Mouse (Mus musculus): ENCODE results near the gene Als2cr12. TPM values are rescaled to one million over a fixed set of nuclear protein-coding genes. Genes with fewer than 3 reads are reported as not detected.
"Not testable (repeated sequence)": the region's sequence is repeated elsewhere in the genome, so short reads cannot be mapped to it uniquely, and the experiment has no call there.

The Als2cr12 gene
- polyA plus RNA-seq, 2 experiments, result 0.12 TPM; not detected in 1

DNA sequence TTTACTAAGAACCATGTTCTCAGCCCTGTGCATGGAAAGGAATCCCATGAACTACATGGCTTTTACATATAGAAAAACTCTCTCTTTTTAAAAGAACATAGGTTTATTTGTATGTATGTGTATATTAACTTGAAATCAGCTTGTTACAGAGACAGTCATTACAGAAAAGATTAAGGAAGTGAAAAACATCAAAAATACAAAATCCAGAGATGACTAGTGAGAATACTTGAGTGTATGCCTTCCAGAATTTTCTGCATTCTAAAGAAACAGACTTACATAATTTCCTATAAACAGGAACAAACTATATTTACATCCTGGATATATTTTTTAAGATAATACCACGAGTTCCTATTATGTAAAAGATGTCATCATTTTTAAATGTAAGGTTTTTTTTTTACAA is 2.1 kb downstream of the Als2cr12 start:
- Histone ChIP-seq H3K27me3 (ENCODE audit: control insufficient read depth, insufficient read depth, low read length) (no peaks in the 10 kb centered on the region), H3K27ac (replicated peaks; ENCODE audit: low read depth, low read length) (no peak overlapping the region), H3K9me3 (ENCODE audit: control insufficient read depth, low read length) (no peaks in the 10 kb centered on the region), H3K4me1 (ENCODE audit: control insufficient read depth, insufficient read depth, low read length) (no peaks in the 10 kb centered on the region), H3K4me2 (replicated peaks; ENCODE audit: low read depth, low read length, severe bottlenecking) (no peak overlapping the region), H3K4me3 (replicated peaks; ENCODE audit: low read length) (no peak overlapping the region), H3K9ac (ENCODE audit: low read depth, low read length, severe bottlenecking) (no peak overlapping the region), H3K36me3 (ENCODE audit: control insufficient read depth, insufficient read depth, low read length) (no peaks in the 10 kb centered on the region)
- DNase-seq (ENCODE audit: low spot score), result no peak
- TF ChIP-seq POLR2A (IDR thresholded peaks at IDR 0.05; ENCODE audit: borderline replicate concordance, extremely low read depth, insufficient read depth, insufficient read length), result no peak
- no peak for ATAC-seq (ENCODE audit: low FRiP score, low read depth)
- WGBS, result 72% methylated on average over 1 of the region's 1 CpGs

DNA sequence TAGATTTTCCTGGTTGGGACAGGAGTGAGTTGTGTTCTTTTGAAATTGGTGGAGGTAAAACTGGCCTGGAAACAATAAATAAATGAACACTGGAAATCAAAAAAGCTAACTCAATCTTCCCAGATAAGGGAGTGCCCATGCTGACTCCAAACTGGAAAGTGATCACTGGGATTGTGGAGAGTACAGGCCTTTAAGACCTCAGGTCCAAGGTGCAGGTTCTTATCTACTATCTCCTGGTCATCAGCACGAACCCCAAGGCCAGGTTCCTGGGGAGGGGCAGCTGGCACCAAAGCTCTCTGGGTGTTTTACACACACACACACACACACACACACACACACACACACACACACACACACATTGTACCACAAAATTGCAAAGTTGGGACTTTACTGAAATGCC is 4.1 kb downstream of the Als2cr12 start:
- not testable (repeated sequence) for H3K27me3 ChIP-seq (ENCODE audit: control insufficient read depth, insufficient read depth, low read length); H3K36me3 ChIP-seq (ENCODE audit: control insufficient read depth, insufficient read depth, low read length); H3K9me3 ChIP-seq (ENCODE audit: control insufficient read depth, low read length); H3K4me2 ChIP-seq (replicated peaks; ENCODE audit: low read depth, low read length, severe bottlenecking); H3K9ac ChIP-seq (ENCODE audit: low read depth, low read length, severe bottlenecking); H3K4me3 ChIP-seq (replicated peaks; ENCODE audit: low read length); H3K27ac ChIP-seq (replicated peaks; ENCODE audit: low read depth, low read length); DNase-seq (ENCODE audit: low spot score); ATAC-seq (ENCODE audit: low FRiP score, low read depth); H3K4me1 ChIP-seq (ENCODE audit: control insufficient read depth, insufficient read depth, low read length)
- WGBS, result 71% methylated on average over 1 of the region's 1 CpGs

DNA sequence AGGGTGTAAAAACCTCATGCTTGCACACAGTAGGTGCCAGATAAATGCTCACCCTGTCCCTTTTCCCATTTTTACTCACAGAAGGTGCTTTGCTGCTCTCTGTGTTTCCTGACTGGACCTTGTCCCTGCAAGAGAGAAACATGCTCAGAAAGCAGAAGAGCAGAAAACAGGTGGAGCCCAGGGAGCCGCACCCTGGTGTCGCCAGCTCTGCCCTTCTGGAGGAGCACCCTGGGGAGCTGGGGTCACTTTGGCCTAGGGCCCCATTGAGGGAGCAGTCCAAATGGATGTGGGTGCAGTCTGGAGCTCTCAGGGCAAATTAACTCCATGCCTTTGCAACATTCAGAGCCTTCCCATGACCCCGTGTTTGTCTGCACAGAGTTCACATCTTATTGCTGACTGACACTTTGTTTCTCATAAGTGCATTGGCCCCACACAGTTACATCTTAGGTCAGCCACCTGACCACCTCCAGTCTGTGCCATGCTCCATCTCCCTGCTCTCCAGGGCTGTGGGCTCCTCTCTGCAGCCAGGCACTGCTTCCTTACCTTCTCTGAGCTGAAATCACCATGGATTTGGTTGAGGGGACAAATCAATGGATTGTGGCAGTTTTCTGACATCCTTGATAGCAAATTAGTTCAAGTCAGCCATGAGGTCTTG is 4.8 kb downstream of the Als2cr12 start:
- 67% methylated on average over 2 of the region's 3 CpGs for WGBS
- not testable (repeated sequence) for H3K36me3 ChIP-seq (ENCODE audit: control insufficient read depth, insufficient read depth, low read length); ATAC-seq (ENCODE audit: low FRiP score, low read depth)

DNA sequence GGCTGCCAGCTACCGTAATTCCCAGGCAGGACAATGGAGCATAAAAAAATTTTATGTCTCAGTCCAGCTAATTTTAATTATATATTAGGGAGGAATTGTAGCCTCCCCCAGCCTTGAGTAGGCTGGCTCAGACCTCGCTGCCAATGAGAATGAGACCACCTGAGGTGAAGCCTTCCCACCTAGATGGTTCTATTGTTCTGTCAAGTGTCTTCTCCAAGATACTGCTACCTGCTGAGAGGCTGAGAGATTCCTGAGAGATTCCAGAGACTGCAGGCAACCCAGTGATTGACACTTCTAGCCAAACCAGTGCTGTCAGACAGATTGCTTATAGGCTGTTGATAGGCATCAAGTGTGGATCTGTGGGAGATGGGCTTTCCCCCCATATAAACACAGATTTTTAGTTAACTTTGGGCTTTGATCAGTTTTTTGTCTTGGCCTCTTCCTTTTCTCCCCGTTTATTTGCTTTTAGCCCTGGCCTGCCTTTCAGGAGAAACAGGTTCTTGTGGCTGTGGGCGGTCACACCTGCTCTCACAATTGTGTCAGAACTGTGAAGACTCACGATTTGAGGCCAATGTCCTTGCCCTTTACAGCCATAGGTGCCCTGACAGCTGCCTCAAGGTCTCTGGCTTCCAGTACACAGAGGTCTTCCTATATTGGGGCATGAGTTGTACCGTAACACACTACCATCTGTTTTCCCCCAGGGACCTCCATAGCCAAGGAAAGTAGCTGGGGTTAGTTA is 5.6 kb downstream of the Als2cr12 start:
- H3K27ac ChIP-seq (replicated peaks; ENCODE audit: low read depth, low read length), result no peak overlapping the region
- H3K4me2 ChIP-seq (replicated peaks; ENCODE audit: low read depth, low read length, severe bottlenecking), result no peak overlapping the region
- no peak overlapping the region for H3K4me3 ChIP-seq (replicated peaks; ENCODE audit: low read length)
- 60% methylated on average over 6 of the region's 6 CpGs for WGBS
- DNase-seq (ENCODE audit: low spot score) (no peak), ATAC-seq (ENCODE audit: low FRiP score, low read depth) (no peak)
- no peaks in the 10 kb centered on the region for H3K27me3 ChIP-seq (ENCODE audit: control insufficient read depth, insufficient read depth, low read length)
- no peaks in the 10 kb centered on the region for H3K36me3 ChIP-seq (ENCODE audit: control insufficient read depth, insufficient read depth, low read length)
- no peak overlapping the region for H3K9ac ChIP-seq (ENCODE audit: low read depth, low read length, severe bottlenecking)
- TF ChIP-seq POLR2A (IDR thresholded peaks at IDR 0.05; ENCODE audit: borderline replicate concordance, extremely low read depth, insufficient read depth, insufficient read length), result no peak
- no peaks in the 10 kb centered on the region for H3K4me1 ChIP-seq (ENCODE audit: control insufficient read depth, insufficient read depth, low read length)
- H3K9me3 ChIP-seq (ENCODE audit: control insufficient read depth, low read length), result no peaks in the 10 kb centered on the region

More for the DNA sequence above, 4.8 kb downstream of the Als2cr12 start:
- not testable (repeated sequence) for H3K4me3 ChIP-seq (replicated peaks; ENCODE audit: low read length); H3K27me3 ChIP-seq (ENCODE audit: control insufficient read depth, insufficient read depth, low read length); H3K9ac ChIP-seq (ENCODE audit: low read depth, low read length, severe bottlenecking); H3K4me2 ChIP-seq (replicated peaks; ENCODE audit: low read depth, low read length, severe bottlenecking); H3K27ac ChIP-seq (replicated peaks; ENCODE audit: low read depth, low read length); H3K9me3 ChIP-seq (ENCODE audit: control insufficient read depth, low read length); DNase-seq (ENCODE audit: low spot score); H3K4me1 ChIP-seq (ENCODE audit: control insufficient read depth, insufficient read depth, low read length)

DNA sequence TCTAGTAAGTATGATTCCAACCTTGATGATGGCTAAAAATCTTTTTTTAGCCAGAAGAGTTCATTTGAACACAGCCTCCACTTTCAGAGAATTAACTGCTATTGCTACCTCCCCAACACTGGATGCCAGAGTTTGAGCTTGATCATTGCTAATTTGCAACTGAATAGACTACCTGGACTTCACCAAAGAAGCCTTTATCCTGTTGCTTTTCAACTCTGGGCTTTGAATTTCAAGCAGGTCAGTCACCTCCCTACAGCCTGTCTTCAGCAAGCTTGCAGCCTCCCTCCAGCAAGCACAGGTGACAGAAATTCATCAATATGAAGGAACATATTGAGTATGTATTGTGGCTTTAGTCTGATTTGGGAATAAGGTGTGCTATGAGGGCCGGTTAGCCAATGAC is 6.4 kb downstream of the Als2cr12 start:
- H3K9me3 ChIP-seq (ENCODE audit: control insufficient read depth, low read length), result no peaks in the 10 kb centered on the region
- no peak overlapping the region for H3K27ac ChIP-seq (replicated peaks; ENCODE audit: low read depth, low read length)
- no peak overlapping the region for H3K9ac ChIP-seq (ENCODE audit: low read depth, low read length, severe bottlenecking)
- 72% methylated on average over 1 of the region's 1 CpGs for WGBS
- H3K36me3 ChIP-seq (ENCODE audit: control insufficient read depth, insufficient read depth, low read length), result no peaks in the 10 kb centered on the region
- H3K4me1 ChIP-seq (ENCODE audit: control insufficient read depth, insufficient read depth, low read length), result no peaks in the 10 kb centered on the region
- ATAC-seq (ENCODE audit: low FRiP score, low read depth), result no peak
- no peak for DNase-seq (ENCODE audit: low spot score)
- no peak for TF ChIP-seq POLR2A (IDR thresholded peaks at IDR 0.05; ENCODE audit: borderline replicate concordance, extremely low read depth, insufficient read depth, insufficient read length)
- no peak overlapping the region for H3K4me3 ChIP-seq (replicated peaks; ENCODE audit: low read length)
- no peaks in the 10 kb centered on the region for H3K27me3 ChIP-seq (ENCODE audit: control insufficient read depth, insufficient read depth, low read length)
- H3K4me2 ChIP-seq (replicated peaks; ENCODE audit: low read depth, low read length, severe bottlenecking), result no peak overlapping the region

DNA sequence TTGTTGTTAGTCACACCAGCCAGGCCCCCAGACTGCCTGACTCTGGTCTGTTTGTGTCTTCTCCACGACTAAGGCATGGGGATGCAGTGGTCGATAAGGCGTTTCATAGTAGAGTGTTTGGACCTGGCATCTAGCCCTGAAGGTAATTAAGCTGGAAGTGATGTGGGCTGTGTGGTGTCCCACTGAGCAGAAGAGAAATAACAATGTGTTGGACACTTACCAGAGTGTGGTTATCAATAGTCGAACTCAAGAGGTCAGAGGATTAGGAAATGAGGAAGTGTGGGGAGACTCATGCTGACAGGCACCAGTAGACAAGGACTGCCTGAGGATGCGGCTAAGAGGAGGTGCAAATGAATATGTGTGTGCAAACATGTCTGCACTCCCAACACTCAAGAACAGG is 17.4 kb downstream of the Als2cr12 start:
- 78% methylated on average over 5 of the region's 5 CpGs for WGBS
- not testable (repeated sequence) for DNase-seq (ENCODE audit: low spot score); H3K36me3 ChIP-seq (ENCODE audit: control insufficient read depth, insufficient read depth, low read length); H3K9ac ChIP-seq (ENCODE audit: low read depth, low read length, severe bottlenecking); H3K4me3 ChIP-seq (replicated peaks; ENCODE audit: low read length); H3K27ac ChIP-seq (replicated peaks; ENCODE audit: low read depth, low read length); H3K9me3 ChIP-seq (ENCODE audit: control insufficient read depth, low read length); H3K27me3 ChIP-seq (ENCODE audit: control insufficient read depth, insufficient read depth, low read length); ATAC-seq (ENCODE audit: low FRiP score, low read depth); H3K4me1 ChIP-seq (ENCODE audit: control insufficient read depth, insufficient read depth, low read length); H3K4me2 ChIP-seq (replicated peaks; ENCODE audit: low read depth, low read length, severe bottlenecking)
